Comparison of ENCODE assay signal across 10 mouse cellular contexts in genomic region chr19:46908977-46909376, GRCm38 (mm10).
DNase-seq lines count a peak whose midpoint lies in the region; ATAC-seq and TF ChIP-seq lines count a peak whose summit lies in the region.
"Had no signal": no experiment of that assay in that cellular context is flagged by ENCODE, and none has a peak within 500 bp of the region (broad histone marks: within the 10 kb centered on the region; RNA-seq: fewer than 3 reads in every experiment).

No protein-coding gene starts in this region.

- 56% methylated on average over 4 of the region's 4 CpGs for WGBS in liver, adult 2 months
- 87% methylated on average over 4 of the region's 4 CpGs for WGBS in liver, embryonic 15.5 days (ENCODE audit: insufficient replicate concordance)

- no peak for TF ChIP-seq CTCF in liver, adult 2 months (IDR thresholded peaks at IDR 0.05; ENCODE audit: low read depth, low read length)

- no peak overlapping the region for H3K9ac ChIP-seq in liver, adult 2 months (ENCODE audit: low read depth, low read length)
- H3K9ac ChIP-seq in liver, embryonic 15.5 days = no peak overlapping the region
- H3K9ac ChIP-seq: hindbrain, embryonic 12.5 days had no signal

- H3K79me2 ChIP-seq in liver, adult 2 months (ENCODE audit: control insufficient read depth, insufficient read depth, low read length) = peaks cover 12% of the 10 kb centered on the region; the same call in 1 of the 2 replicates

- H3K27ac ChIP-seq in liver, adult 2 months (replicated peaks; ENCODE audit: insufficient read depth, low read depth, low read length) = peak overlapping the region; percentile 81
- peak overlapping the region; percentile 42 for H3K27ac ChIP-seq in liver, embryonic 15.5 days (replicated peaks)
- H3K27ac ChIP-seq: hindbrain, embryonic 12.5 days; macrophage had no signal

- H3K36me3 ChIP-seq in liver, adult 2 months (ENCODE audit: control insufficient read depth, insufficient read depth, low read length) = 0 out of 2 replicates have a peak, but pooled peaks cover 2% of the 10 kb centered on the region
- peaks cover 2% of the 10 kb centered on the region for H3K36me3 ChIP-seq in liver, embryonic 15.5 days (replicated peaks)
- H3K36me3 ChIP-seq: hindbrain, embryonic 12.5 days had no signal

- H3K9me3 ChIP-seq in liver, embryonic 15.5 days (replicated peaks) = no peaks in the 10 kb centered on the region
- H3K9me3 ChIP-seq: hindbrain, embryonic 12.5 days had no signal

- peaks cover 22% of the 10 kb centered on the region for H3K4me1 ChIP-seq in liver, adult 2 months (ENCODE audit: control insufficient read depth, insufficient read depth, low read length)
- H3K4me1 ChIP-seq in liver, embryonic 15.5 days (replicated peaks) = peaks cover 80% of the 10 kb centered on the region

- no peak overlapping the region for H3K4me3 ChIP-seq in liver, adult 2 months (ENCODE audit: insufficient read depth, low read depth, low read length)
- no peak overlapping the region for H3K4me3 ChIP-seq in liver, embryonic 15.5 days (replicated peaks)
- H3K4me3 ChIP-seq: hindbrain, embryonic 12.5 days had no signal

- ATAC-seq in liver, embryonic 15.5 days (ENCODE audit: insufficient read depth) = no peak

- H3K27me3 ChIP-seq in liver, adult 2 months (ENCODE audit: control insufficient read depth, insufficient read depth, low read length) = no peaks in the 10 kb centered on the region
- H3K27me3 ChIP-seq in liver, embryonic 15.5 days = no peaks in the 10 kb centered on the region
- H3K27me3 ChIP-seq: hindbrain, embryonic 12.5 days had no signal

- no peak overlapping the region for H3K4me2 ChIP-seq in liver, embryonic 15.5 days
- H3K4me2 ChIP-seq: hindbrain, embryonic 12.5 days had no signal

- DNase-seq in frontal cortex, postnatal 36 days (ENCODE audit: low spot score in 2 of 2) = peak; percentile 52 to 61
- no peak for DNase-seq in frontal cortex, postnatal 14 days (ENCODE audit: low spot score in 2 of 2)
- peak; percentile 79 for DNase-seq in liver, adult 2 months (ENCODE audit: extremely low read depth, low read depth, low spot score)
- DNase-seq in liver = no peak
- peak; percentile 81 for DNase-seq in gonadal fat pad, adult 2 months (ENCODE audit: low read depth)
- DNase-seq in ovary, postnatal 14 days (ENCODE audit: low spot score) = no peak
- DNase-seq in ovary, postnatal 10 days (ENCODE audit: low spot score) = no peak

- TF ChIP-seq POLR2A in liver, adult 2 months (IDR thresholded peaks at IDR 0.05; ENCODE audit: extremely low read depth, insufficient read depth, low read length) = no peak

Comparison
In these comparisons a context has a peak if more than half of its experiments do, and no peak if none do; other contexts are left out.
1. DNase-seq: peak in frontal cortex, postnatal 36 days (2 of 2), liver, adult 2 months (single experiment) and gonadal fat pad, adult 2 months (single experiment); none in frontal cortex, postnatal 14 days (0 of 2), liver (single experiment), ovary, postnatal 14 days (single experiment) and ovary, postnatal 10 days (single experiment).